Mouse (Mus musculus) CH12.LX (cell line): ENCODE results near the gene Atg101. TPM values are rescaled to one million over a fixed set of nuclear protein-coding genes. Genes with fewer than 3 reads are reported as not detected.

ENCODE experiments used
- DNase-seq: peaks from one replicate; pipeline ENCODE4 v3.0.0-alpha.2; 2013; ENCODE audit errors: extremely low read depth
- H3K27ac ChIP-seq: 2 replicates; pipeline ENCODE4 v1.5.1; 2012; ENCODE audit warnings: low read depth, mild to moderate bottlenecking, control low read depth, moderate library complexity; ENCODE audit not compliant: insufficient read depth
- H3K27me3 ChIP-seq: replicated peaks from 2 replicates; pipeline ENCODE3; 2012; ENCODE audit warnings: inconsistent platforms
- H3K36me3 ChIP-seq, 2 experiments: replicated peaks in 1 of 2; 2 replicates each; pipeline versions ENCODE3 to v1.6.1; 2012; ENCODE audit warnings: inconsistent platforms in 1 of 2, low read length in 1 of 2, mild to moderate bottlenecking in 1 of 2, mixed read lengths in 1 of 2, moderate library complexity in 1 of 2; ENCODE audit not compliant: control insufficient read depth in 1 of 2, insufficient read depth in 1 of 2
- H3K4me1 ChIP-seq, 2 experiments: 2 replicates each; pipeline ENCODE4 v1.6.1; 2012; ENCODE audit warnings: inconsistent platforms in 1 of 2, moderate library complexity in 1 of 2; ENCODE audit not compliant: insufficient read depth in 2 of 2, control insufficient read depth in 1 of 2
- H3K4me2 ChIP-seq: 2 replicates; pipeline ENCODE4 v1.6.1; 2012; ENCODE audit warnings: low read depth, mild to moderate bottlenecking, control low read depth; ENCODE audit not compliant: poor library complexity, insufficient read depth, severe bottlenecking
- H3K4me3 ChIP-seq, 3 experiments: fragments of 150-350 bp in 1 of 3; sonication (generic) in 1 of 3; replicated peaks in 1 of 3; 2 replicates each; pipeline versions ENCODE3 to v1.5.1; 2011 to 2012; ENCODE audit warnings: low read depth in 2 of 3, low read length in 2 of 3, mild to moderate bottlenecking in 2 of 3, moderate library complexity in 2 of 3, control low read depth in 1 of 3, improper control_type of control experiment in 1 of 3, inconsistent platforms in 1 of 3, mixed read lengths in 1 of 3; ENCODE audit not compliant: poor library complexity in 1 of 3
- H3K79me2 ChIP-seq: replicated peaks from 2 replicates; pipeline ENCODE4 v1.6.1; 2012; ENCODE audit warnings: mild to moderate bottlenecking, moderate library complexity; ENCODE audit not compliant: control insufficient read depth, poor library complexity, insufficient read depth, severe bottlenecking; ENCODE audit errors: extremely low read depth
- H3K9ac ChIP-seq: 2 replicates; pipeline ENCODE4 v1.6.1; 2012; ENCODE audit warnings: low read depth, mild to moderate bottlenecking, control low read depth, moderate library complexity; ENCODE audit not compliant: insufficient read depth
- H3K9me3 ChIP-seq: replicated peaks from 2 replicates; pipeline ENCODE3; 2012; ENCODE audit warnings: low read length, inconsistent platforms, mixed read lengths
- BHLHE40 ChIP-seq: IDR thresholded peaks from 2 replicates; pipeline ENCODE4 v1.6.1; 2011; ENCODE audit warnings: mild to moderate bottlenecking, low read depth, low read length, improper control_type of control experiment
- CHD1 ChIP-seq: IDR thresholded peaks from 2 replicates; pipeline ENCODE4 v1.6.1; 2012; ENCODE audit warnings: low read depth, low read length, improper control_type of control experiment, inconsistent platforms
- CHD2 ChIP-seq: IDR thresholded peaks from 2 replicates; pipeline ENCODE4 v1.6.1; 2011; ENCODE audit warnings: low read length, improper control_type of control experiment
- CTCF ChIP-seq, 2 experiments: IDR thresholded peaks in 1 of 2; conservative IDR thresholded peaks in 1 of 2; 2 replicates each; pipeline ENCODE4 v1.5.1; 2011 to 2012; ENCODE audit warnings: low read depth in 2 of 2, low read length in 2 of 2, improper control_type of control experiment in 1 of 2, inconsistent platforms in 1 of 2, mild to moderate bottlenecking in 1 of 2, moderate library complexity in 1 of 2
- ELF1 ChIP-seq: IDR thresholded peaks from 2 replicates; pipeline ENCODE4 v1.6.1; 2014; ENCODE audit warnings: low read depth, mild to moderate bottlenecking, inconsistent platforms, low read length, improper control_type of control experiment
- ETS1 ChIP-seq: conservative IDR thresholded peaks from 2 replicates; pipeline ENCODE4 v1.6.1; 2012; ENCODE audit warnings: low read depth, mild to moderate bottlenecking, inconsistent platforms, low read length, improper control_type of control experiment, moderate library complexity
- HCFC1 ChIP-seq: IDR thresholded peaks from 2 replicates; pipeline ENCODE4 v1.6.1; 2012; ENCODE audit warnings: low read depth, mild to moderate bottlenecking, inconsistent platforms, low read length, improper control_type of control experiment
- JUND ChIP-seq: conservative IDR thresholded peaks from 2 replicates; pipeline ENCODE4 v1.6.1; 2011; ENCODE audit warnings: low read depth, low read length, improper control_type of control experiment
- KAT2A ChIP-seq: IDR thresholded peaks from 2 replicates; pipeline ENCODE4 v1.6.1; 2012; ENCODE audit warnings: low read length, improper control_type of control experiment, inconsistent platforms; ENCODE audit not compliant: insufficient replicate concordance
- MAX ChIP-seq: IDR thresholded peaks from 2 replicates; pipeline ENCODE4 v1.6.1; 2011; ENCODE audit warnings: low read length, improper control_type of control experiment
- MAZ ChIP-seq: IDR thresholded peaks from 2 replicates; pipeline ENCODE4 v1.6.1; 2012; ENCODE audit warnings: low read depth, mild to moderate bottlenecking, inconsistent platforms, low read length, improper control_type of control experiment, moderate library complexity
- MEF2A ChIP-seq: IDR thresholded peaks from 2 replicates; pipeline ENCODE4 v1.6.1; 2014; ENCODE audit warnings: low read depth, mild to moderate bottlenecking, inconsistent platforms, low read length, improper control_type of control experiment, borderline replicate concordance
- MXI1 ChIP-seq: IDR thresholded peaks from 2 replicates; pipeline ENCODE4 v1.6.1; 2011; ENCODE audit warnings: mild to moderate bottlenecking, low read depth, low read length, improper control_type of control experiment
- NRF1 ChIP-seq: IDR thresholded peaks from 2 replicates; pipeline ENCODE4 v1.6.1; 2014; ENCODE audit warnings: low read depth, mild to moderate bottlenecking, inconsistent platforms, low read length, improper control_type of control experiment, moderate library complexity
- PAX5 ChIP-seq: IDR thresholded peaks from 2 replicates; pipeline ENCODE4 v1.6.1; 2012; ENCODE audit warnings: low read length, inconsistent platforms, mixed read lengths
- RCOR1 ChIP-seq: conservative IDR thresholded peaks from 2 replicates; pipeline ENCODE4 v1.6.1; 2012; ENCODE audit warnings: low read depth, mild to moderate bottlenecking, inconsistent platforms, low read length, improper control_type of control experiment
- SIN3A ChIP-seq: IDR thresholded peaks from 2 replicates; pipeline ENCODE4 v1.6.1; 2012; ENCODE audit warnings: low read length, improper control_type of control experiment, inconsistent platforms
- TBP ChIP-seq: conservative IDR thresholded peaks from 2 replicates; pipeline ENCODE4 v1.6.1; 2011; ENCODE audit warnings: low read depth, low read length, improper control_type of control experiment
- TCF12 ChIP-seq: IDR thresholded peaks from 2 replicates; pipeline ENCODE4 v1.6.1; 2014; ENCODE audit warnings: low read depth, mild to moderate bottlenecking, inconsistent platforms, low read length, improper control_type of control experiment
- USF1 ChIP-seq: IDR thresholded peaks from 2 replicates; pipeline ENCODE4 v1.6.1; 2014; ENCODE audit warnings: low read depth, mild to moderate bottlenecking, inconsistent platforms, low read length, improper control_type of control experiment
- USF2 ChIP-seq: conservative IDR thresholded peaks from 2 replicates; pipeline ENCODE4 v1.6.1; 2011; ENCODE audit warnings: low read depth, low read length, improper control_type of control experiment
- ZC3H11A ChIP-seq: IDR thresholded peaks from 2 replicates; pipeline ENCODE4 v1.6.1; 2012; ENCODE audit warnings: low read depth, mild to moderate bottlenecking, inconsistent platforms, low read length, improper control_type of control experiment
- ZKSCAN1 ChIP-seq: IDR thresholded peaks from 2 replicates; pipeline ENCODE4 v1.6.1; 2012; ENCODE audit warnings: low read depth, inconsistent platforms, low read length, improper control_type of control experiment, borderline replicate concordance
- ZMIZ1 ChIP-seq: IDR thresholded peaks from 2 replicates; pipeline ENCODE4 v1.6.1; 2012; ENCODE audit warnings: low read depth, mild to moderate bottlenecking, inconsistent platforms, low read length, improper control_type of control experiment
- ZNF384 ChIP-seq: IDR thresholded peaks from 2 replicates; pipeline ENCODE4 v1.6.1; 2012; ENCODE audit warnings: low read depth, low read length, improper control_type of control experiment, inconsistent platforms
- dilution Hi-C: fragments of 300-500 bp; cut with MboI; formaldehyde crosslinking; loops from 2 replicates; pipeline ENCODE4 v1.14.3; 2020; ENCODE audit warnings: low sequenced_read_pairs; ENCODE audit not compliant: extremely low pct_unique_long_range_greater_than_20kb, extremely low pct_ligation_motif_present
- in situ Hi-C: fragments of 300-500 bp; cut with MboI; formaldehyde crosslinking; loops from 3 replicates; pipeline ENCODE4 v1.14.3; 2019; ENCODE audit warnings: low sequenced_read_pairs, low pct_ligation_motif_present, low pct_unique_long_range_greater_than_20kb, mixed read lengths
- polyA plus RNA-seq: library from polyadenylated mRNA; unstranded; fragments of >175 nt; gene quantifications from 2 replicates; pipeline ENCODE4 v1.2.1, GENCODE M21; 2012; ENCODE audit warnings: low read depth; ENCODE audit not compliant: insufficient read length
- total RNA-seq, 2 experiments: library from RNA; depleted of rRNA; stranded (reverse); fragments of 300-350 nt in 1 of 2; fragments of >200 nt in 1 of 2; gene quantifications; 2 replicates each; pipeline ENCODE4 v1.2.3; 2012 to 2014

Gene Atg101
- total and polyA plus RNA-seq, 3 experiments: 49.1 to 61.3 (median 58.8) TPM

- peaks cover 3 to 5% of the 10 kb centered on the region in 2 experiments; a peak in 1 of 4 replicates for H3K4me1 ChIP-seq
- dilution Hi-C loops: no loop called here
- no peak overlapping the region for H3K4me2 ChIP-seq
- no peaks in the 10 kb centered on the region for H3K9me3 ChIP-seq
- H3K36me3 ChIP-seq: peaks cover 10 to 27% of the 10 kb centered on the region in 2 experiments
- in situ Hi-C loops: no loop called here
- TF ChIP-seq MEF2A (no peak), USF2 (no peak), CHD1 (no peak), ZKSCAN1 (no peak), ELF1 (no peak), ZNF384 (no peak), JUND (no peak), TBP (no peak), NRF1 (no peak), BHLHE40 (no peak), ZC3H11A (no peak), CHD2 (no peak), SIN3A (no peak), USF1 (no peak), HCFC1 (no peak), TCF12 (no peak), MAZ (no peak), RCOR1 (no peak), CTCF (conservative IDR thresholded peaks at IDR 0.05 in 1 of 2, IDR thresholded peaks at IDR 0.05 in 1 of 2; ENCODE audit: low read depth in 2 of 2, low read length in 2 of 2) (no peak), ETS1 (no peak)
- no peak overlapping the region for H3K9ac ChIP-seq
- no peak for DNase-seq
- no peak overlapping the region for H3K27ac ChIP-seq
- no peaks in the 10 kb centered on the region for H3K79me2 ChIP-seq
- H3K4me3 ChIP-seq: no peak overlapping the region
- no peaks in the 10 kb centered on the region for H3K27me3 ChIP-seq
These were observed 11.5 kb downstream of the Atg101 start for GRCm38 (mm10) chr15:101295616-101296015.

GRCm38 (mm10) chr15:101296091-101296490, 12.0 kb downstream of the Atg101 start:
- Histone ChIP-seq H3K9me3 (no peaks in the 10 kb centered on the region), H3K79me2 (no peaks in the 10 kb centered on the region), H3K27ac (no peak overlapping the region), H3K4me2 (no peak overlapping the region), H3K9ac (no peak overlapping the region), H3K27me3 (no peaks in the 10 kb centered on the region), H3K4me1 (peaks cover 3 to 5% of the 10 kb centered on the region in 2 experiments; a peak in 1 of 4 replicates), H3K4me3 (no peak overlapping the region), H3K36me3 (peaks cover 5 to 22% of the 10 kb centered on the region in 2 experiments)
- dilution Hi-C loops (no loop called here), in situ Hi-C loops (no loop called here)
- DNase-seq: no peak
- TF ChIP-seq KAT2A (no peak), ZC3H11A (no peak), MAX (no peak), MXI1 (no peak), TBP (no peak), ELF1 (no peak), PAX5 (no peak), USF1 (no peak), ZMIZ1 (no peak)
